Mouse (Mus musculus) olfactory bulb, adult 2 months (tissue): ENCODE results near the gene Nid1.

ENCODE experiments used
- CTCF ChIP-seq: fragments of 200-500 bp; IDR thresholded peaks from 2 replicates; pipeline ENCODE4 v1.5.1; 2012; ENCODE audit warnings: low read depth, mild to moderate bottlenecking, low read length, moderate library complexity; ENCODE audit not compliant: insufficient read depth
- POLR2A ChIP-seq: fragments of 200-500 bp; IDR thresholded peaks from 2 replicates; pipeline ENCODE4 v1.6.1; 2012; ENCODE audit warnings: mild to moderate bottlenecking, low read depth, low read length, moderate library complexity; ENCODE audit not compliant: insufficient read depth

DNA sequence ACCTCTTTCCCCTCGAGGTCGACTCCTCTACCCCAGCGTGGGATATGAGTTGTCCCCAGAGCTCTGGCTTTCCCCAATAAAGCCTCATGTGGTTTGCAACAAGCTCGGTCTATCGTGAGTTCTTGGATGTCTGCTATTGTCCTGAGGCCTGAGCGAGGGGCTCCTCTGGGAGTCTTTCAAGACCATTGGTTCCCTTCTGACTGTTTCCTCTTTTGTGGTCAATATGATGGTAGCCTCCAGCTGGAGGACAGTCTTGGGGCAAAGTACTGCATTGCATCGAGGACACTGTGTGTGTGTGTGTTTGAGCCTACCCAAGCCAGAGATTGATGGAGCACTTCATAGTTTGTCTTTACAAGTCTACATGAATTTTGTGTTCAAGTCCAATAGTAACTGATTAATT, 80.8 kb downstream of the Nid1 start:
- TF ChIP-seq CTCF (no peak), POLR2A (no peak)
